Mouse (Mus musculus) stomach, postnatal 0 days (tissue): ENCODE measurements around the gene Bckdha. TPM values are rescaled to one million over a fixed set of nuclear protein-coding genes. Genes with fewer than 3 reads are reported as not detected.

Experiments used
- ATAC-seq: fragments of 200-750 bp; cut with Nextera tagmentation; 2 replicates; pipeline ENCODE4 v1.8.0; 2017; ENCODE audit not compliant: low FRiP score, low TSS enrichment
- DNase-seq: peaks from one replicate; pipeline ENCODE4 v3.0.0-alpha.2; 2016; ENCODE audit warnings: low spot score
- H3K27ac ChIP-seq: fragments of 300-500 bp; sonication (generic); replicated peaks from 2 replicates; pipeline ENCODE4 v1.5.1; 2014; ENCODE audit warnings: mild to moderate bottlenecking, control low read depth
- H3K27me3 ChIP-seq: fragments of 300-500 bp; sonication (generic); 2 replicates; pipeline ENCODE4 v1.6.1; 2014; ENCODE audit warnings: low read length; ENCODE audit not compliant: control insufficient read depth, insufficient read depth
- H3K36me3 ChIP-seq: fragments of 300-500 bp; sonication (generic); 2 replicates; pipeline ENCODE4 v1.6.1; 2014; ENCODE audit warnings: low read length, mixed read lengths; ENCODE audit not compliant: control insufficient read depth, insufficient read depth
- H3K4me1 ChIP-seq: fragments of 300-500 bp; sonication (generic); replicated peaks from 2 replicates; pipeline ENCODE4 v1.6.1; 2014; ENCODE audit warnings: antibody characterized with exemption; ENCODE audit not compliant: control insufficient read depth, insufficient read depth
- H3K4me2 ChIP-seq: fragments of 300-500 bp; sonication (generic); replicated peaks from 2 replicates; pipeline ENCODE4 v1.6.1; 2014; ENCODE audit warnings: low read depth, mild to moderate bottlenecking, control low read depth, moderate library complexity
- H3K4me3 ChIP-seq: fragments of 300-500 bp; sonication (generic); 2 replicates; pipeline ENCODE4 v1.5.1; 2014; ENCODE audit warnings: low read depth, low read length, control low read depth
- H3K9ac ChIP-seq: fragments of 300-500 bp; sonication (generic); 2 replicates; pipeline ENCODE4 v1.6.1; 2014; ENCODE audit warnings: mild to moderate bottlenecking, low read length, control low read depth, mixed read lengths
- H3K9me3 ChIP-seq: fragments of 300-500 bp; sonication (generic); 2 replicates; pipeline ENCODE4 v1.6.1; 2016; ENCODE audit warnings: low read length; ENCODE audit not compliant: control insufficient read depth
- CTCF ChIP-seq: IDR thresholded peaks from 2 replicates; pipeline ENCODE4 v1.5.1; 2016; ENCODE audit warnings: antibody characterized with exemption, low read depth, mild to moderate bottlenecking, moderate library complexity
- EP300 ChIP-seq: optimal IDR thresholded peaks from 2 replicates; pipeline ENCODE3; 2016; ENCODE audit warnings: antibody characterized with exemption
- WGBS: fragments of 180-500 bp; shearing (Covaris S2); extraction: QIAGEN DNeasy Blood & Tissue Kit; methylation state at CpG from one replicate; pipeline ENCODE4 v1.1.7; 2014; 5-methylcytosine and 5-hydroxymethylcytosine counted together
- polyA plus RNA-seq: library from polyadenylated mRNA; unstranded; fragments of >200 nt; fragmentation: Nextera tagmentation; extraction: Ambion mirVana; gene quantifications from 2 replicates; pipeline ENCODE4 v1.2.1, GENCODE M21; 2015

The Bckdha gene
- polyA plus RNA-seq, 1 experiment from 2014 or later = 63.8 TPM

DNA sequence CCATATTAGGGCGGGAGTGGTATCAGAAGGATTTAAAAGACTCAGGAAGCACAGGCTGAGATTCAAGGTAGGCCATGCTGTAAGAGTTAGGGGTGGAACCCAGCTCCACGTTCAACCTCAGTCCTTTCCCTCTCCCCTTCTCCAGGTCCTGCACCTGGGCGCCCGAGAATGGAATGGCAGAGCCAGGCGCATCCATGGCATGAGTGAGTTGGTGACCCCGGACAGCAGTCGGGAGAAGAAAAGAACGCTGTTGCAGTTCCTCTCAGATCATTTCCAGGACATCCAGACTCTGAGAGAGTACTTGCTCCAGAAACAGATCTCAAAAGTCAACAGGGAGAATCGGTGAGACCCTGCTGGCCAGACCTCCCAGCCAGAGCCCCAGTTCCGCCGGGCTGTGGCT lies 38.0 kb downstream of the Bckdha start:
- Histone ChIP-seq H3K4me2 (no peak overlapping the region), H3K4me1 (no peaks in the 10 kb centered on the region), H3K27me3 (no peaks in the 10 kb centered on the region), H3K9ac (no peak overlapping the region), H3K27ac (no peak overlapping the region), H3K36me3 (no peaks in the 10 kb centered on the region; the same call in 1 of the 2 replicates), H3K4me3 (no peak overlapping the region), H3K9me3 (no peaks in the 10 kb centered on the region)
- ATAC-seq (no peak), DNase-seq (no peak)
- TF ChIP-seq CTCF (no peak), EP300 (no peak)
- WGBS = 92% methylated on average over 11 of the region's 11 CpGs

GRCm38 (mm10) chr7:25620101-25620500 lies 38.7 kb downstream of the Bckdha start:
- Histone ChIP-seq H3K4me3 (peak overlapping the region; percentile 55), H3K9me3 (no peaks in the 10 kb centered on the region), H3K36me3 (no peaks in the 10 kb centered on the region; the same call in 1 of the 2 replicates), H3K4me1 (no peaks in the 10 kb centered on the region), H3K27me3 (no peaks in the 10 kb centered on the region), H3K27ac (no peak overlapping the region), H3K9ac (no peak overlapping the region; the same call in 1 of the 2 replicates), H3K4me2 (peak overlapping the region; percentile 75)
- TF ChIP-seq CTCF (no peak), EP300 (no peak)
- 92% methylated on average over 5 of the region's 5 CpGs for WGBS
- peak; percentile 10 for DNase-seq
- ATAC-seq = no peak

- WGBS = 13% methylated on average over 5 of the region's 5 CpGs
- TF ChIP-seq CTCF = no peak
- TF ChIP-seq EP300 = no peak
- no peaks in the 10 kb centered on the region for H3K9me3 ChIP-seq
- peak overlapping the region; percentile 55 for H3K4me3 ChIP-seq
- peak overlapping the region; percentile 72; the same call in 1 of the 2 replicates for H3K27ac ChIP-seq
- H3K9ac ChIP-seq = peak overlapping the region; percentile 61
- DNase-seq (no peak), ATAC-seq (no peak)
- H3K4me1 ChIP-seq = no peaks in the 10 kb centered on the region
- peak overlapping the region; percentile 75 for H3K4me2 ChIP-seq
- H3K36me3 ChIP-seq = no peaks in the 10 kb centered on the region; the same call in 1 of the 2 replicates
- no peaks in the 10 kb centered on the region for H3K27me3 ChIP-seq
Observed at GRCm38 (mm10) chr7:25619722-25619991, 39.1 kb downstream of the Bckdha start.

- DNase-seq (peak; percentile 95), ATAC-seq (peak; percentile 91)
- peak within 1 kb of the TSS; percentile 61 for H3K9ac ChIP-seq
- under 1% methylated on average over 53 of the region's 53 CpGs for WGBS
- H3K4me1 ChIP-seq = no peaks in the 10 kb centered on the region
- H3K27ac ChIP-seq = peak within 1 kb of the TSS; percentile 72; the same call in 1 of the 2 replicates
- H3K4me2 ChIP-seq = peak within 1 kb of the TSS; percentile 75
- peak within 1 kb of the TSS; percentile 55 for H3K4me3 ChIP-seq
- no peaks in the 10 kb centered on the region for H3K9me3 ChIP-seq
- H3K36me3 ChIP-seq = no peaks in the 10 kb centered on the region; the same call in 1 of the 2 replicates
- no peaks in the 10 kb centered on the region for H3K27me3 ChIP-seq
- TF ChIP-seq EP300 (no peak), CTCF (0 out of 2 replicates have a peak, but pooled peaks have one; percentile 1)
Observed at GRCm38 (mm10) chr7:25618865-25619721, 39.7 kb downstream of the Bckdha start, which contains the start of gene Dmac2. Dmac2 (plus strand) TSS chr7:25619414.

GRCm38 (mm10) chr7:25617376-25618160 lies 41.2 kb downstream of the Bckdha start:
- ATAC-seq (no peak), DNase-seq (peak; percentile 11)
- Histone ChIP-seq H3K4me2 (no peak overlapping the region), H3K9me3 (no peaks in the 10 kb centered on the region), H3K4me3 (no peak overlapping the region), H3K9ac (no peak overlapping the region), H3K36me3 (no peaks in the 10 kb centered on the region), H3K27ac (no peak overlapping the region), H3K27me3 (no peaks in the 10 kb centered on the region), H3K4me1 (no peaks in the 10 kb centered on the region)
- TF ChIP-seq CTCF (no peak), EP300 (no peak)
- 81% methylated on average over 10 of the region's 10 CpGs for WGBS

DNA sequence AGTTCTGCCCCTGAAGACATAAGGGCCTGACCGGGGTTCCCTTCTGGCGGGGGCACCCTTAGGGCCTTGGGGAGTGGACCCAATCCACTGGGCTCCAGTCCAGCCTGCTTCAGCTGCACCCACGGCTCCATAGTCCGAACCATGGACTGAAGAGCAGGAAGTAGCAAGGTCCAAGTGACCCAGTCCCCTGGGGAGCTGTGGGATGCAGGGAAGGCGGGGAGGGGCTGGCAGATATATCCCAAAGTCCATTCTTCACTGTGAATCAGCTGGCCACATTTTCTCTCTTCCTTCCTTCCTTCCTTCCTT lies 43.1 kb downstream of the Bckdha start, which contains the start of gene Erich4:
Gene Erich4, minus strand, starts transcription at position 187 of the 306 bp plus-strand sequence.
- H3K27me3 ChIP-seq = no peaks in the 10 kb centered on the region
- H3K9ac ChIP-seq = no peak within 1 kb of the TSS
- H3K4me3 ChIP-seq = no peak within 1 kb of the TSS
- H3K36me3 ChIP-seq = no peaks in the 10 kb centered on the region
- no peaks in the 10 kb centered on the region for H3K9me3 ChIP-seq
- peak; percentile 21 for DNase-seq
- no peak within 1 kb of the TSS for H3K27ac ChIP-seq
- no peaks in the 10 kb centered on the region for H3K4me1 ChIP-seq
- TF ChIP-seq CTCF = no peak
- no peak within 1 kb of the TSS for H3K4me2 ChIP-seq
- 65% methylated on average over 5 of the region's 5 CpGs for WGBS
- ATAC-seq = no peak; the same call in 1 of the 2 replicates
